8 mouse cellular contexts compared by ENCODE assay signal in genomic region chr13:25115429-25115881, GRCm38 (mm10). TPM values are rescaled to one million over a fixed set of nuclear protein-coding genes. Genes with fewer than 3 reads are reported as not detected.
DNase-seq lines count a peak whose midpoint lies in the region; ATAC-seq lines count a peak whose summit lies in the region.

No protein-coding gene starts in this region.

- H3K9me3 ChIP-seq in erythroblast, embryonic 14.5 days (ENCODE audit: control insufficient read depth, low read length), result no peaks in the 10 kb centered on the region
- H3K9me3 ChIP-seq in midbrain, embryonic 11.5 days (ENCODE audit: control insufficient read depth, low read length), result no peaks in the 10 kb centered on the region
- H3K9me3 ChIP-seq in stomach, embryonic 15.5 days, result no peaks in the 10 kb centered on the region

- no peak overlapping the region for H3K27ac ChIP-seq in midbrain, embryonic 11.5 days (ENCODE audit: low read depth, low read length)
- no peak overlapping the region for H3K27ac ChIP-seq in stomach, embryonic 15.5 days

- no peaks in the 10 kb centered on the region for H3K36me3 ChIP-seq in erythroblast, embryonic 14.5 days (ENCODE audit: control insufficient read depth)
- no peaks in the 10 kb centered on the region for H3K36me3 ChIP-seq in midbrain, embryonic 11.5 days (ENCODE audit: control insufficient read depth, insufficient read depth, low read length)
- H3K36me3 ChIP-seq in stomach, embryonic 15.5 days, result no peaks in the 10 kb centered on the region

- H3K27me3 ChIP-seq in erythroblast, embryonic 14.5 days (ENCODE audit: control insufficient read depth), result no peaks in the 10 kb centered on the region
- H3K27me3 ChIP-seq in midbrain, embryonic 11.5 days (ENCODE audit: control insufficient read depth, insufficient read depth, low read length), result no peaks in the 10 kb centered on the region
- no peaks in the 10 kb centered on the region for H3K27me3 ChIP-seq in stomach, embryonic 15.5 days (replicated peaks)

- WGBS in midbrain, embryonic 11.5 days, result 35% methylated on average over 12 of the region's 12 CpGs
- 23% methylated on average over 12 of the region's 12 CpGs for WGBS in stomach, embryonic 15.5 days

- H3K4me1 ChIP-seq in erythroblast, embryonic 14.5 days (ENCODE audit: control insufficient read depth), result peaks cover 3% of the 10 kb centered on the region; the same call in 1 of the 2 replicates
- H3K4me1 ChIP-seq in midbrain, embryonic 11.5 days (ENCODE audit: control insufficient read depth, insufficient read depth, low read length), result no peaks in the 10 kb centered on the region
- H3K4me1 ChIP-seq in stomach, embryonic 15.5 days, result no peaks in the 10 kb centered on the region

- peak overlapping the region; percentile 43 for H3K9ac ChIP-seq in midbrain, embryonic 11.5 days (ENCODE audit: low read length)
- peak overlapping the region; percentile 22; the same call in 1 of the 2 replicates for H3K9ac ChIP-seq in stomach, embryonic 15.5 days

- intact Hi-C loops in left cerebral cortex, postnatal 25 days (cut with DNase I), result loop anchor here (1.0 to 5.0 kb wide), 4 partner anchors 60 to 178 kb away; partner anchors contain the start of genes Aldh5a1 and Mrs2

- no peak for ATAC-seq in erythroblast, adult 5-6 weeks (replicated peaks; ENCODE audit: low FRiP score, poor library complexity, severe bottlenecking)
- peak; percentile 83 for ATAC-seq in midbrain, embryonic 11.5 days (ENCODE audit: low FRiP score)
- peak; percentile 67; the same call in 1 of the 2 replicates for ATAC-seq in stomach, embryonic 15.5 days (ENCODE audit: insufficient read depth, low FRiP score, low read depth)

- H3K4me3 ChIP-seq in erythroblast, embryonic 14.5 days (replicated peaks), result peak overlapping the region; percentile 23
- peak overlapping the region; percentile 19; the same call in 1 of the 2 replicates for H3K4me3 ChIP-seq in midbrain, embryonic 11.5 days (ENCODE audit: low read depth, low read length)
- peak overlapping the region; percentile 44 for H3K4me3 ChIP-seq in stomach, embryonic 15.5 days (replicated peaks)

- DNase-seq in cerebellum, postnatal 25 days, result peak; percentile 52 to 57
- DNase-seq in heart, adult 18-20 months, result peak; percentile 4 to 44
- peak; percentile 87 for DNase-seq in kidney, adult 18-20 months
- DNase-seq in left cerebral cortex, postnatal 25 days (ENCODE audit: low spot score in 2 of 2), result peak; percentile 81 to 88
- peak; percentile 91 for DNase-seq in midbrain, embryonic 11.5 days (ENCODE audit: low spot score, missing footprints)

- peak overlapping the region; percentile 48 for H3K4me2 ChIP-seq in midbrain, embryonic 11.5 days
- peak overlapping the region; percentile 74 for H3K4me2 ChIP-seq in stomach, embryonic 15.5 days

RNA-seq across cellular contexts. Expression of gene Dcdc2a, which starts 59.7 kb away (rescaled TPM):
- not detected in 2 replicates for polyA plus RNA-seq in erythroblast, embryonic 14.5 days (2012)
- total RNA-seq in erythroblast, adult 5-6 weeks (2015; ENCODE audit: low replicate concordance), result not detected in 2 replicates
- total RNA-seq in erythroblast, adult 5-6 weeks (2017; ENCODE audit: low replicate concordance), result 0.14 TPM in 1 of 2 replicates, not detected in the other
- under 1 TPM in 1 of 2 experiments, not detected in 1; 0.05 TPM for total RNA-seq in heart, adult 18-20 months (2021)
- 1 to 10 TPM; 4.0 to 6.5 TPM for total RNA-seq in left cerebral cortex, postnatal 25 days (2021)
- polyA plus RNA-seq in midbrain, embryonic 11.5 days (2014; fragmentation: Nextera tagmentation; extraction: Ambion mirVana), result 1.8 and 2.1 TPM in 2 replicates
- polyA plus RNA-seq in stomach, embryonic 15.5 days (2015; fragmentation: Nextera tagmentation; extraction: Ambion mirVana), result 3.1 and 3.7 TPM in 2 replicates

Comparison
In these comparisons a context has a peak if more than half of its experiments do, and no peak if none do; other contexts are left out.
1. DNase-seq: peak in every context shown above with its lines; median percentile 91 in midbrain, embryonic 11.5 days; 87 in kidney, adult 18-20 months; 84 in left cerebral cortex, postnatal 25 days; 54 in cerebellum, postnatal 25 days; 24 in heart, adult 18-20 months.
2. RNA of gene Dcdc2a, which starts 59.7 kb away (total RNA-seq): 4.0 to 6.5 TPM in left cerebral cortex, postnatal 25 days; 0.05 TPM in heart, adult 18-20 months and 0.14 TPM in erythroblast, adult 5-6 weeks; every median in the first group is over 4 times any median in the second.
3. Peak in every context shown above with its lines, with median percentiles within 50 percentile points of each other: H3K4me3 ChIP-seq.